Mouse (Mus musculus): ENCODE results near the gene Tmem25. TPM values are rescaled to one million over a fixed set of nuclear protein-coding genes. Genes with fewer than 3 reads are reported as not detected.

Gene Tmem25
- polyA plus RNA-seq, 1 experiment from 2014 or later = 3.6 TPM

- 91% methylated on average over 15 of the region's 15 CpGs for WGBS
- Histone ChIP-seq H3K9ac (ENCODE audit: low read depth, low read length) (no peak overlapping the region), H3K4me2 (replicated peaks; ENCODE audit: low read depth, low read length) (no peak overlapping the region), H3K4me3 (ENCODE audit: low read depth, low read length) (no peak overlapping the region), H3K27ac (ENCODE audit: low read depth, low read length) (no peak overlapping the region), H3K27me3 (ENCODE audit: control insufficient read depth, insufficient read depth, low read length) (no peaks in the 10 kb centered on the region), H3K4me1 (replicated peaks; ENCODE audit: control insufficient read depth, insufficient read depth, low read length) (no peaks in the 10 kb centered on the region), H3K36me3 (ENCODE audit: control insufficient read depth, insufficient read depth, low read length) (peaks cover 54% of the 10 kb centered on the region), H3K9me3 (ENCODE audit: control insufficient read depth, low read length) (no peaks in the 10 kb centered on the region)
- no peak for ATAC-seq (ENCODE audit: low FRiP score)
- no peak for DNase-seq (ENCODE audit: low spot score)
These were observed 21.1 kb upstream of the Tmem25 start for GRCm38 (mm10) chr9:44819920-44820827.

GRCm38 (mm10) chr9:44817522-44817921, 18.4 kb upstream of the Tmem25 start:
- no peak overlapping the region for H3K4me2 ChIP-seq (replicated peaks; ENCODE audit: low read depth, low read length)
- H3K9ac ChIP-seq (ENCODE audit: low read depth, low read length) = no peak overlapping the region
- no peaks in the 10 kb centered on the region for H3K27me3 ChIP-seq (ENCODE audit: control insufficient read depth, insufficient read depth, low read length)
- WGBS = 82% methylated on average over 5 of the region's 5 CpGs
- H3K27ac ChIP-seq (ENCODE audit: low read depth, low read length) = no peak overlapping the region
- no peak for DNase-seq (ENCODE audit: low spot score)
- H3K4me3 ChIP-seq (ENCODE audit: low read depth, low read length) = no peak overlapping the region
- H3K4me1 ChIP-seq (replicated peaks; ENCODE audit: control insufficient read depth, insufficient read depth, low read length) = no peaks in the 10 kb centered on the region
- peaks cover 61% of the 10 kb centered on the region for H3K36me3 ChIP-seq (ENCODE audit: control insufficient read depth, insufficient read depth, low read length)
- H3K9me3 ChIP-seq (ENCODE audit: control insufficient read depth, low read length) = no peaks in the 10 kb centered on the region
- no peak for ATAC-seq (ENCODE audit: low FRiP score)

GRCm38 (mm10) chr9:44814179-44814578, 15.1 kb upstream of the Tmem25 start:
- 95% methylated on average over 8 of the region's 8 CpGs for WGBS
- Histone ChIP-seq H3K4me1 (replicated peaks; ENCODE audit: control insufficient read depth, insufficient read depth, low read length) (no peaks in the 10 kb centered on the region), H3K4me2 (replicated peaks; ENCODE audit: low read depth, low read length) (no peak overlapping the region), H3K4me3 (ENCODE audit: low read depth, low read length) (no peak overlapping the region), H3K36me3 (ENCODE audit: control insufficient read depth, insufficient read depth, low read length) (peaks cover 63% of the 10 kb centered on the region), H3K9ac (ENCODE audit: low read depth, low read length) (no peak overlapping the region), H3K27ac (ENCODE audit: low read depth, low read length) (no peak overlapping the region), H3K9me3 (ENCODE audit: control insufficient read depth, low read length) (no peaks in the 10 kb centered on the region), H3K27me3 (ENCODE audit: control insufficient read depth, insufficient read depth, low read length) (no peaks in the 10 kb centered on the region)
- no peak for ATAC-seq (ENCODE audit: low FRiP score)
- no peak for DNase-seq (ENCODE audit: low spot score)

GRCm38 (mm10) chr9:44810316-44810715, 11.2 kb upstream of the Tmem25 start:
- WGBS = 95% methylated on average over 10 of the region's 10 CpGs
- DNase-seq (ENCODE audit: low spot score) (no peak), ATAC-seq (ENCODE audit: low FRiP score) (no peak)
- no peak overlapping the region for H3K4me2 ChIP-seq (replicated peaks; ENCODE audit: low read depth, low read length)
- no peaks in the 10 kb centered on the region for H3K4me1 ChIP-seq (replicated peaks; ENCODE audit: control insufficient read depth, insufficient read depth, low read length)
- no peaks in the 10 kb centered on the region for H3K9me3 ChIP-seq (ENCODE audit: control insufficient read depth, low read length)
- H3K4me3 ChIP-seq (ENCODE audit: low read depth, low read length) = no peak overlapping the region
- no peak overlapping the region for H3K9ac ChIP-seq (ENCODE audit: low read depth, low read length)
- H3K36me3 ChIP-seq (ENCODE audit: control insufficient read depth, insufficient read depth, low read length) = peaks cover 44% of the 10 kb centered on the region
- no peak overlapping the region for H3K27ac ChIP-seq (ENCODE audit: low read depth, low read length)
- H3K27me3 ChIP-seq (ENCODE audit: control insufficient read depth, insufficient read depth, low read length) = no peaks in the 10 kb centered on the region

GRCm38 (mm10) chr9:44807778-44808177, 8.7 kb upstream of the Tmem25 start:
- Histone ChIP-seq H3K27me3 (ENCODE audit: control insufficient read depth, insufficient read depth, low read length) (no peaks in the 10 kb centered on the region), H3K4me1 (replicated peaks; ENCODE audit: control insufficient read depth, insufficient read depth, low read length) (no peaks in the 10 kb centered on the region), H3K4me2 (replicated peaks; ENCODE audit: low read depth, low read length) (no peak overlapping the region), H3K4me3 (ENCODE audit: low read depth, low read length) (no peak overlapping the region), H3K27ac (ENCODE audit: low read depth, low read length) (no peak overlapping the region), H3K9ac (ENCODE audit: low read depth, low read length) (no peak overlapping the region), H3K9me3 (ENCODE audit: control insufficient read depth, low read length) (no peaks in the 10 kb centered on the region), H3K36me3 (ENCODE audit: control insufficient read depth, insufficient read depth, low read length) (peaks cover 35% of the 10 kb centered on the region)
- DNase-seq (ENCODE audit: low spot score) (no peak), ATAC-seq (ENCODE audit: low FRiP score) (no peak)
- 94% methylated on average over 10 of the region's 10 CpGs for WGBS

- no peak overlapping the region for H3K4me2 ChIP-seq (replicated peaks; ENCODE audit: low read depth, low read length)
- no peaks in the 10 kb centered on the region for H3K9me3 ChIP-seq (ENCODE audit: control insufficient read depth, low read length)
- no peaks in the 10 kb centered on the region for H3K4me1 ChIP-seq (replicated peaks; ENCODE audit: control insufficient read depth, insufficient read depth, low read length)
- H3K36me3 ChIP-seq (ENCODE audit: control insufficient read depth, insufficient read depth, low read length) = peaks cover 30% of the 10 kb centered on the region
- ATAC-seq (ENCODE audit: low FRiP score) = no peak
- no peak overlapping the region for H3K4me3 ChIP-seq (ENCODE audit: low read depth, low read length)
- DNase-seq (ENCODE audit: low spot score) = no peak
- H3K27me3 ChIP-seq (ENCODE audit: control insufficient read depth, insufficient read depth, low read length) = no peaks in the 10 kb centered on the region
- 83% methylated on average over 5 of the region's 5 CpGs for WGBS
- H3K27ac ChIP-seq (ENCODE audit: low read depth, low read length) = no peak overlapping the region
- H3K9ac ChIP-seq (ENCODE audit: low read depth, low read length) = no peak overlapping the region
These were observed 8.0 kb upstream of the Tmem25 start for GRCm38 (mm10) chr9:44807141-44807540.

- 89% methylated on average over 5 of the region's 5 CpGs for WGBS
- peaks cover 24% of the 10 kb centered on the region for H3K36me3 ChIP-seq (ENCODE audit: control insufficient read depth, insufficient read depth, low read length)
- no peak overlapping the region for H3K4me3 ChIP-seq (ENCODE audit: low read depth, low read length)
These were observed 6.4 kb upstream of the Tmem25 start for GRCm38 (mm10) chr9:44805536-44805935.

GRCm38 (mm10) chr9:44804678-44805077, 5.6 kb upstream of the Tmem25 start:
- Histone ChIP-seq H3K36me3 (ENCODE audit: control insufficient read depth, insufficient read depth, low read length) (peaks cover 20% of the 10 kb centered on the region), H3K27ac (ENCODE audit: low read depth, low read length) (no peak overlapping the region), H3K4me3 (ENCODE audit: low read depth, low read length) (no peak overlapping the region), H3K9ac (ENCODE audit: low read depth, low read length) (no peak overlapping the region), H3K9me3 (ENCODE audit: control insufficient read depth, low read length) (no peaks in the 10 kb centered on the region), H3K27me3 (ENCODE audit: control insufficient read depth, insufficient read depth, low read length) (no peaks in the 10 kb centered on the region; the same call in 1 of the 2 replicates), H3K4me1 (replicated peaks; ENCODE audit: control insufficient read depth, insufficient read depth, low read length) (no peaks in the 10 kb centered on the region), H3K4me2 (replicated peaks; ENCODE audit: low read depth, low read length) (no peak overlapping the region)
- 88% methylated on average over 10 of the region's 10 CpGs for WGBS
- ATAC-seq (ENCODE audit: low FRiP score) (no peak), DNase-seq (ENCODE audit: low spot score) (no peak)

More at GRCm38 (mm10) chr9:44805536-44805935, 6.4 kb upstream of the Tmem25 start:
- H3K9me3 ChIP-seq (ENCODE audit: control insufficient read depth, low read length) = no peaks in the 10 kb centered on the region
- H3K27me3 ChIP-seq (ENCODE audit: control insufficient read depth, insufficient read depth, low read length) = no peaks in the 10 kb centered on the region; the same call in 1 of the 2 replicates
- ATAC-seq (ENCODE audit: low FRiP score) (no peak), DNase-seq (ENCODE audit: low spot score) (no peak)
- no peak overlapping the region for H3K27ac ChIP-seq (ENCODE audit: low read depth, low read length)
- no peak overlapping the region for H3K4me2 ChIP-seq (replicated peaks; ENCODE audit: low read depth, low read length)
- H3K9ac ChIP-seq (ENCODE audit: low read depth, low read length) = no peak overlapping the region
- H3K4me1 ChIP-seq (replicated peaks; ENCODE audit: control insufficient read depth, insufficient read depth, low read length) = no peaks in the 10 kb centered on the region
